15 mouse cellular contexts compared by ENCODE assay signal in genomic region chr12:31707531-31707930, GRCm38 (mm10). TPM values are rescaled to one million over a fixed set of nuclear protein-coding genes. Genes with fewer than 3 reads are reported as not detected.
"Had no signal": no experiment of that assay in that cellular context is flagged by ENCODE, and none has a peak within 500 bp of the region (broad histone marks: within the 10 kb centered on the region; RNA-seq: fewer than 3 reads in every experiment).

No protein-coding gene starts in this region.

- H3K9ac ChIP-seq: limb, embryonic 13.5 days; liver, embryonic 15.5 days; midbrain, embryonic 15.5 days; neural tube, embryonic 12.5 days had no signal

- ATAC-seq: midbrain, embryonic 15.5 days had no signal

- H3K4me2 ChIP-seq: limb, embryonic 13.5 days; liver, embryonic 11.5 days; liver, embryonic 15.5 days; midbrain, embryonic 11.5 days; midbrain, embryonic 15.5 days; neural tube, embryonic 12.5 days had no signal

- DNase-seq: kidney, postnatal 25 days; lung, adult 2 months; lung, postnatal 10 days; thymus, postnatal 4 days had no signal

- H3K27me3 ChIP-seq: limb, embryonic 13.5 days; liver, embryonic 15.5 days; megakaryocyte, embryonic 14.5 days; midbrain, embryonic 15.5 days; neural tube, embryonic 12.5 days had no signal

- H3K9me3 ChIP-seq: limb, embryonic 13.5 days; liver, embryonic 15.5 days; megakaryocyte, embryonic 14.5 days; midbrain, embryonic 15.5 days; neural tube, embryonic 12.5 days had no signal

- H3K4me1 ChIP-seq: liver, embryonic 15.5 days; neural tube, embryonic 12.5 days had no signal

- H3K27ac ChIP-seq: limb, embryonic 13.5 days; liver, embryonic 15.5 days; macrophage; midbrain, embryonic 15.5 days; neural tube, embryonic 12.5 days; stomach, postnatal 0 days had no signal

- H3K4me3 ChIP-seq: limb, embryonic 13.5 days; liver, embryonic 15.5 days; megakaryocyte, embryonic 14.5 days; midbrain, embryonic 15.5 days; neural tube, embryonic 12.5 days had no signal

- H3K36me3 ChIP-seq: limb, embryonic 13.5 days; liver, embryonic 15.5 days; midbrain, embryonic 15.5 days; neural tube, embryonic 12.5 days had no signal

RNA-seq across cellular contexts. Expression of gene Gpr22, which starts 6.2 kb away (rescaled TPM):
- total RNA-seq: monocyte, adult 5-6 weeks; neutrophil, adult 5-6 weeks had no signal
- polyA plus RNA-seq: lung, adult 2 months; macrophage had no signal
